Mouse (Mus musculus) testis, adult 2 months (tissue): ENCODE results near the gene Raver1. TPM values are rescaled to one million over a fixed set of nuclear protein-coding genes. Genes with fewer than 3 reads are reported as not detected.
A peak's percentile ranks its signal among the peaks of the same experiment; 100 is the strongest.

Experiments used
- H3K27ac ChIP-seq: fragments of 200-500 bp; 2 replicates; pipeline ENCODE4 v1.5.1; 2012; ENCODE audit warnings: low read depth, low read length; ENCODE audit not compliant: control insufficient read depth, insufficient read depth
- H3K27me3 ChIP-seq: fragments of 200-500 bp; 2 replicates; pipeline ENCODE4 v1.6.1; 2012; ENCODE audit warnings: mild to moderate bottlenecking, low read length, moderate library complexity; ENCODE audit not compliant: control insufficient read depth, insufficient read depth
- H3K36me3 ChIP-seq: fragments of 200-500 bp; 2 replicates; pipeline ENCODE4 v1.6.1; 2012; ENCODE audit warnings: mild to moderate bottlenecking, low read length; ENCODE audit not compliant: control insufficient read depth, insufficient read depth
- H3K4me1 ChIP-seq: fragments of 200-500 bp; 2 replicates; pipeline ENCODE4 v1.6.1; 2012; ENCODE audit warnings: low read length; ENCODE audit not compliant: control insufficient read depth, insufficient read depth
- H3K4me3 ChIP-seq: fragments of 200-500 bp; 2 replicates; pipeline ENCODE4 v1.5.1; 2012; ENCODE audit warnings: low read depth, mild to moderate bottlenecking, low read length, moderate library complexity, mixed read lengths; ENCODE audit not compliant: control insufficient read depth
- CTCF ChIP-seq: fragments of 200-500 bp; IDR thresholded peaks from 2 replicates; pipeline ENCODE4 v1.5.1; 2012; ENCODE audit warnings: low read depth, mild to moderate bottlenecking, inconsistent platforms, low read length, moderate library complexity; ENCODE audit not compliant: control insufficient read depth, insufficient read depth, insufficient replicate concordance
- POLR2A ChIP-seq: fragments of 200-500 bp; IDR thresholded peaks from 2 replicates; pipeline ENCODE4 v1.6.1; 2012; ENCODE audit warnings: low read depth, mild to moderate bottlenecking, inconsistent platforms, low read length, moderate library complexity; ENCODE audit not compliant: control insufficient read depth
- polyA plus RNA-seq: library from polyadenylated mRNA; depleted of rRNA; stranded (reverse); fragments of >200 nt; gene quantifications from 2 replicates; pipeline ENCODE4 v1.2.3, GENCODE M21; 2012

Gene Raver1
- polyA plus RNA-seq, 1 experiment: 71.1 TPM

DNA sequence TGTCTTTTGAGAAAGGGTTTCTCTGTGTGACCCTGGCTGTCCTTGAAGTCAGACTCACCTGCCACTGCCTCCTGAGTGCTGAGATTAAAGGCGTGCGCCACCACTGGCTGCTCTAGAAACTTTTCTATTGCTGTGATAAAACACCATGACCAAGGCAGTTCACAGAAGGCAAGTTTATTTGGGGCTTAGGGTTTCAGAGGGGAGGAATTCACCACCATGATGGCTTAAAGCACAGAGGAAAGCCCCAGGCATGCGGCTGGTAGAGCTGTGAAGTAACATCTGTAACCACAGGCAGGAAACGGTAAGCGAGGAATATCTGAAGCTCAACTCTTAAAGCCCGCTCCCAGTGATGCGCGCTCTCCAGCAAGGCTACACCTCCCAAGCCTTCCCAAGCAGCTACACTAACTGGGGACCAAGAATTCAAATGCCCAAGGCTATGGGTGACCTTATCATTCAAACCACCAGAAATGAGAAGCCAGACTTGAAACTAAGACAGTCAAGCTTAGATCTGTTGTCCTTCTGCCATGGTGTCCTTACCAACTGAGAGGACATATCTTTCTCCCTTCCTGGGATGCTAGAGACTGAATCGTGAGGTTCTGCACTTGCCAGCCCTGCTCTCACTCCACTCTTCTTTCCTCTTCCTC is 41.4 kb upstream of the Raver1 start:
- no peaks in the 10 kb centered on the region for H3K36me3 ChIP-seq
- no peak overlapping the region for H3K4me3 ChIP-seq
- H3K27ac ChIP-seq: no peak overlapping the region
- no peaks in the 10 kb centered on the region for H3K27me3 ChIP-seq
- TF ChIP-seq POLR2A (no peak), CTCF (no peak)
- peaks cover 2% of the 10 kb centered on the region; the same call in 1 of the 2 replicates for H3K4me1 ChIP-seq

DNA sequence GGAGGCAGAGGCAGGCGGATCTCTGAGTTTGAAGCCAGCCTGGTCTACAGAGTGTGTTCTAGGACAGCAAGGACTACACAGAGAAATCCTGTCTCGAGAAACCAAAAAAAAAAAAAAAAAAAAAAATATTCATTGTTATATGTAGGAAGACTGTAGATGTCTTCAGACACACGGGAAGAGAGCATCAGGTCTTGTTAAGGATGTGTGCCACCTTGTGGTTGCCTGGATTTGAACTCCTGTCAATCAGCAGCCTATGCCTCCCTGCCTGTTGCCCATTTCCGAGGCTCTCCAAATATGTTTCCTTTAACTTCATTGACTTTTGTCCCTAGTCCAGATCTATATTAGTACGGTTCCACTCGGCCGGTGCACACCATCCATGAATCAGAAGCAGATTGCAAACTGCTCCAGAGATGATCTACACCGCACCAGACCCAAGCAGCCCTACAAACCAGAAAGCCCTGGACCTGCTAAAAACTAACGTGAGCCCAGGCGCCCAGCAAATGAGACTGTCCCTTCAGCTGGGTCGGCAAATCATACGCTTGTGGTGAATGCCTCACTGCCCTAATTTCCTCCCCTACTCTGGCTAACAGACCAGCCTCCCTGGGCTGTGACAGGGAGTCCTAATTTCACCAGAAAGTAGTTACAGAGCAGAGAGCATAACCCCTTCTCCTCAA is 40.4 kb upstream of the Raver1 start:
- H3K4me3 ChIP-seq: no peak overlapping the region
- H3K36me3 ChIP-seq: no peaks in the 10 kb centered on the region
- TF ChIP-seq CTCF: no peak
- no peak for TF ChIP-seq POLR2A
- H3K27ac ChIP-seq: no peak overlapping the region
- peaks cover 2% of the 10 kb centered on the region; the same call in 1 of the 2 replicates for H3K4me1 ChIP-seq
- H3K27me3 ChIP-seq: no peaks in the 10 kb centered on the region

DNA sequence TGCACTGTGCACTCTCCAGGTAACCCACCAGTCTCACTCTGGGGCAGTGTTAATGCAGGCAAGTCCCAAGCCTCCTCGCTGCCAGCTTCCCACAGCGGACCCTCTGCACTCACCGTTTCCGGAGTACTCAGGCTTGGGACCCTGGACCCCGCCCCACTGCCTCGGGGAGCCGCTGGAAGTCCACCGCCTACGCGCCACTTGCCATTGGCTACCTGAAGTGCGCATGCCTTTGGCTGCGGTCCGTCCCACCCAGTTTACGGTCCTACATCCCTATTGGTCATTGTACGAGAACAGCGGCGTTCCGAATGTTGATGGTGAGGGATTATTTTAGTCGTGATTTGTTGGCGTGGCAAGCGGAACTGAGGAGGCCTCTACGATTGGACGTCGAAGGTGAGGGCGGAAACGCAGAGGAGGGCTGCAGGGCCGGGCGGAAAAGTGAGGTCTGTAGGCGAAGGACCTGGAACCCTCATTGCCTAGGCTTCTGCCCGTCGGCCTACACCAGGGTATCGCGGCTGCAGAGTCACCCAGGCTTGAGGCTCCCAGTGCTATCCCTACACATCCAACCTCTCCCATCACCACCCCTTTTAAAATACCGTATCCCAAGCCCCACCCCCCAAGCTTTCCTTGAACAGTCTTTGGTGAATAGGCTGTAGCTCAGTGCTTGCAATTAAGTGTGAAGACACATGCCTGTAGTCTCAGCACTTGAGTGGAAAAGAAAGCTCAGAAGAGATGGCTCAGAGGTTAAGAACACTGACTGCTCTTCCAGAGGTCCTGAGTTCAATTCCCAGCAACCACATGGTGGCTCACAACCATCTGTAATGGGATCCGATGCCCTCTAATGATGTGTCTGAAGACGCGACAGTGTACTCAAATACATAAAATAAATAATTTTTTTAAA is 39.5 kb upstream of the Raver1 start, which contains the start of gene Tyk2:
TSS of gene Tyk2 (minus strand) at position 185 of the 898 bp plus-strand sequence.
- Histone ChIP-seq H3K27ac (peak within 1 kb of the TSS; percentile 73), H3K4me1 (peaks cover 2% of the 10 kb centered on the region; the same call in 1 of the 2 replicates), H3K36me3 (no peaks in the 10 kb centered on the region)

DNA sequence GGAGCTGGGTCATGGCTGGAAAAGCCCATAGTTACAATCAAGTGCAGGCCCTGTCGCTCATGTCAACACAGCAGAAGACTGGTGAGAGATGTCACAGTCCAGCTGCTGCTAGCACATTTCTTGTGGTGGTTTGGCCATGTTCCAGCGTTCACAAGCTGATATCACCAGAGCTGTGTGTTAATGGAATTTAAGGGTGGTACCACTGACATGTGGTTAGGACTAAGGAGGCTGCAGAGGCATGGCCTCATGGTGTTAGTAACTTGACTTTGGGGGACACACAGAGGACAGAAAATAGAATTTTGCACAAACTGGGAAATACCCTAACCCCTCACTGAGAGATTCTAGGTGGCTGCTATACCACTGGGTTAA is 34.4 kb upstream of the Raver1 start:
- no peak overlapping the region for H3K27ac ChIP-seq
- TF ChIP-seq POLR2A (no peak), CTCF (no peak)
- H3K27me3 ChIP-seq: no peaks in the 10 kb centered on the region
- peaks cover 2% of the 10 kb centered on the region; the same call in 1 of the 2 replicates for H3K4me1 ChIP-seq
- no peaks in the 10 kb centered on the region; the same call in 1 of the 2 replicates for H3K36me3 ChIP-seq
- H3K4me3 ChIP-seq: no peak overlapping the region

More for the DNA sequence above, 39.5 kb upstream of the Raver1 start, which contains the start of gene Tyk2:
- Histone ChIP-seq H3K27me3 (no peaks in the 10 kb centered on the region), H3K4me3 (peak within 1 kb of the TSS; percentile 89)
- TF ChIP-seq CTCF: no peak
- peak; percentile 54; the same call in 1 of the 2 replicates for TF ChIP-seq POLR2A

DNA sequence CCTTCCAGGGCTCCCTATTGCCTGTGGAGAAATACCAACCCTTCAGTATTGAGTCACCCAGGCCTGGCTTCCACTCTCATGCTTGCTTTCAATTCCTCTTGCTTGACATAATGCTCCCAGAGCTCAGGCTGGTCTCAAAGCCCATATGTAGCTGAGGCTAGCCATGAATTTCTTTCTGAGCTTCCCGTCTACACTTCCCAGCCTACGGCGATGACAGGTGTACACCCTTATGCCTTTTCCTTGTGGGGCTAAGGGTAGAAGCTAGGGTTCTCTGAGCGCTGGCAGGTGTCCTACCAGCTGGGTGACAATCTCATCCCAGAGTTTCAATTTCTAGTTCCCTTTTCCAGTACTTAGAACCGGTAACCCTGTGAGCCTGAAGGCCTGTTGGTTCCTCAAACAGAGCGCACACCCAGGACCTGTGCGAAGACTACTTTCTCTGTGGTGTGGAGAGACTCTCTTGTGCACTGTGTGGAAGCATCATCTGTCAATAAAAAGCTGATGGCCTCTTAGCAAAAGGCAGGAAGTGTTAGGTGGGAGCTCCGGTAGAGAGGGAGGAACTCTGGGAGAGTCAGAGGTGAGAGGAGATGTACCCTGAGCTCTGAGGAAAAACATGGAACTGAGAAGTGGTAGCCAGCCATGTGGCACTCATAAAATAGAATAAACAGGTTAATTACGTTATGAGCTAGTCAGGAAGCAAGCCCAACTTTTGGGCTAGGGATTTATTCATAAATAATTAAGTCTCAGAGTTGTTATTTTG is 33.9 kb upstream of the Raver1 start:
- no peaks in the 10 kb centered on the region; the same call in 1 of the 2 replicates for H3K36me3 ChIP-seq
- H3K27me3 ChIP-seq: no peaks in the 10 kb centered on the region
- H3K4me1 ChIP-seq: peaks cover 2% of the 10 kb centered on the region; the same call in 1 of the 2 replicates
- TF ChIP-seq CTCF: no peak
- no peak for TF ChIP-seq POLR2A
- no peak overlapping the region for H3K27ac ChIP-seq
- H3K4me3 ChIP-seq: no peak overlapping the region

DNA sequence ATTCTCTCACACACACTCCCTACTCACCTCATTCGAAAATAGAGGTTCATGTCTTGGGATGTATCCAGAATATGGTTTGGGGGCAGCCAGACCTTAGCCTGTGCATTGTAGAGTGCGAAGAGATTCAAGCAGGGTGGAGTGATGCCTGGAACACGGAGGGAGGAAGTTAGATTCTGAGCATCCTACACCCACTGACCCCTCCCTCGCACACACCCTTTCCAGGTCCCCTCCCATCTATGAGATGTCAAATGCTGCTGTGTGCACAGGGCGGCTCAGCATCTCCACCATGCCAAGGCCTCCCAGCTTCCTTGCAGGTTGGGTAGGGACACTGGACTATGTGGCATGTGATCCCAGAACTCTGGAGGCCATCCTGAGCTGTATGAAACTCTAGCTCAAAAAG is 33.0 kb upstream of the Raver1 start:
- Histone ChIP-seq H3K4me3 (no peak overlapping the region), H3K27ac (no peak overlapping the region), H3K36me3 (no peaks in the 10 kb centered on the region; the same call in 1 of the 2 replicates), H3K27me3 (no peaks in the 10 kb centered on the region), H3K4me1 (no peaks in the 10 kb centered on the region)
- TF ChIP-seq CTCF (no peak), POLR2A (no peak)
